Mouse (Mus musculus) embryonic facial prominence, embryonic 13.5 days (tissue): ENCODE results near the gene Tedc2. TPM values are rescaled to one million over a fixed set of nuclear protein-coding genes. Genes with fewer than 3 reads are reported as not detected.
A peak's percentile ranks its signal among the peaks of the same experiment; 100 is the strongest.

Experiments
- microRNA-seq: library from miRNA; unstranded; fragments of <30 nt; microRNA quantifications from one replicate; pipeline ENCODE4, GENCODE M21; 2016
- polyA plus RNA-seq: library from polyadenylated mRNA; unstranded; fragments of >200 nt; fragmentation: Nextera tagmentation; extraction: Ambion mirVana; gene quantifications from 2 replicates; pipeline ENCODE4 v1.2.1, GENCODE M21; 2015

The Tedc2 gene
- polyA plus RNA-seq, 1 experiment from 2014 or later, result 15.7 TPM

Small RNA genes lying within 50 kb of the gene (microRNA-seq; reads per million reads assigned to microRNA genes)
- gene Mir5134 (3.1 reads per million, percentile 11 among the genes with 10 or more reads in this experiment), gene Mir6965 (1.1 reads per million)

Other genes starting within 250 kb of the Tedc2 start
- 0.18 TPM in 1 of 2 replicates, not detected in the other for gene Prss30, start 240.3 kb downstream of the Tedc2 start, polyA plus RNA-seq
- gene Prss22, start 222.8 kb downstream of the Tedc2 start, polyA plus RNA-seq, result 2.2 and 2.5 TPM in 2 replicates
- gene Prss27, start 182.7 kb downstream of the Tedc2 start, polyA plus RNA-seq, result 0.28 and 0.38 TPM in 2 replicates
- 69.1 and 78.9 TPM in 2 replicates for gene Kctd5, start 147.4 kb downstream of the Tedc2 start, polyA plus RNA-seq
- 35.8 and 37.8 TPM in 2 replicates for gene Pdpk1, start 69.9 kb downstream of the Tedc2 start, polyA plus RNA-seq
- gene Amdhd2, start 57.1 kb downstream of the Tedc2 start, polyA plus RNA-seq, result 34.1 and 41.4 TPM in 2 replicates
- gene Atp6v0c, start 51.1 kb downstream of the Tedc2 start, polyA plus RNA-seq, result 420 and 448 TPM in 2 replicates
- 10.2 and 10.3 TPM in 2 replicates for gene Tbc1d24, start 15.3 kb downstream of the Tedc2 start, polyA plus RNA-seq
- gene Ntn3, start 11.3 kb downstream of the Tedc2 start, polyA plus RNA-seq, result 13.0 and 14.0 TPM in 2 replicates
- 61.9 and 63.1 TPM in 2 replicates for gene Ccnf, start 30.6 kb upstream of the Tedc2 start, polyA plus RNA-seq
- not detected in 2 replicates for gene Abca17, start 130.2 kb upstream of the Tedc2 start, polyA plus RNA-seq
- gene Abca3, start 131.1 kb upstream of the Tedc2 start, polyA plus RNA-seq, result 5.3 and 6.5 TPM in 2 replicates
- 296 and 317 TPM in 2 replicates for gene Rnps1, start 193.7 kb upstream of the Tedc2 start, polyA plus RNA-seq
- 70.6 and 78.0 TPM in 2 replicates for gene Eci1, start 205.8 kb upstream of the Tedc2 start, polyA plus RNA-seq
- 3.5 and 5.5 TPM in 2 replicates for gene Dnase1l2, start 222.3 kb upstream of the Tedc2 start, polyA plus RNA-seq
- 44.4 and 46.4 TPM in 2 replicates for gene E4f1, start 249.5 kb upstream of the Tedc2 start, polyA plus RNA-seq
- gene Pgp, start 249.5 kb upstream of the Tedc2 start, polyA plus RNA-seq, result 47.4 and 48.7 TPM in 2 replicates